Mouse (Mus musculus) liver, postnatal 0 days (tissue): Measurements from ENCODE around the gene Dnajb12. TPM values are rescaled to one million over a fixed set of nuclear protein-coding genes. Genes with fewer than 3 reads are reported as not detected.
A peak's percentile ranks its signal among the peaks of the same experiment; 100 is the strongest.
"Not testable (repeated sequence)": the region's sequence is repeated elsewhere in the genome, so short reads cannot be mapped to it uniquely, and the experiment has no call there.

ENCODE experiments used
- ATAC-seq: fragments of 200-750 bp; cut with Nextera tagmentation; 2 replicates; pipeline ENCODE4 v1.8.0; 2017; ENCODE audit warnings: mild to moderate bottlenecking, moderate library complexity
- DNase-seq: peaks from one replicate; pipeline ENCODE4 v3.0.0-alpha.2; 2016
- H3K27ac ChIP-seq: fragments of 300-500 bp; sonication (generic); 2 replicates; pipeline ENCODE4 v1.5.1; 2014; ENCODE audit warnings: antibody characterized with exemption, moderate library complexity, mild to moderate bottlenecking, low read depth
- H3K27me3 ChIP-seq: fragments of 300-500 bp; sonication (generic); 2 replicates; pipeline ENCODE4 v1.6.1; 2014; ENCODE audit warnings: low read length, control low read depth, mixed read lengths; ENCODE audit not compliant: insufficient read depth
- H3K36me3 ChIP-seq: fragments of 300-500 bp; sonication (generic); replicated peaks from 2 replicates; pipeline ENCODE4 v1.6.1; 2014; ENCODE audit warnings: mild to moderate bottlenecking, control low read depth, low read length, moderate library complexity, mixed read lengths; ENCODE audit not compliant: insufficient read depth
- H3K4me1 ChIP-seq: fragments of 300-500 bp; sonication (generic); 2 replicates; pipeline ENCODE4 v1.6.1; 2014; ENCODE audit warnings: antibody characterized with exemption, mild to moderate bottlenecking, control low read depth; ENCODE audit not compliant: insufficient read depth
- H3K4me2 ChIP-seq: fragments of 300-500 bp; sonication (generic); 2 replicates; pipeline ENCODE4 v1.6.1; 2014; ENCODE audit warnings: low read depth, mild to moderate bottlenecking, low read length, moderate library complexity, mixed read lengths
- H3K4me3 ChIP-seq: fragments of 300-500 bp; sonication (generic); 2 replicates; pipeline ENCODE4 v1.5.1; 2014; ENCODE audit warnings: low read depth, low read length
- H3K9ac ChIP-seq: fragments of 300-500 bp; sonication (generic); replicated peaks from 2 replicates; pipeline ENCODE4 v1.6.1; 2014; ENCODE audit warnings: mild to moderate bottlenecking, moderate library complexity
- H3K9me3 ChIP-seq: fragments of 300-500 bp; sonication (generic); 2 replicates; pipeline ENCODE4 v1.6.1; 2016; ENCODE audit warnings: mild to moderate bottlenecking, control low read depth, low read length, mixed read lengths
- CTCF ChIP-seq: sonication (generic); IDR thresholded peaks from 2 replicates; pipeline ENCODE4 v1.5.1; 2016; ENCODE audit warnings: antibody characterized with exemption, low read depth
- EP300 ChIP-seq: IDR thresholded peaks from 2 replicates; pipeline ENCODE4 v1.6.1; 2016; ENCODE audit warnings: antibody characterized with exemption, low read depth, mild to moderate bottlenecking
- WGBS: fragments of 180-500 bp; shearing (Covaris S2); extraction: QIAGEN DNeasy Blood & Tissue Kit; methylation state at CpG from one replicate; pipeline ENCODE4 v1.1.7; 2014; ENCODE audit not compliant: insufficient replicate concordance; 5-methylcytosine and 5-hydroxymethylcytosine counted together
- polyA plus RNA-seq: library from polyadenylated mRNA; unstranded; fragments of >200 nt; fragmentation: Nextera tagmentation; extraction: Ambion mirVana; gene quantifications from 2 replicates; pipeline ENCODE4 v1.2.1, GENCODE M21; 2015

Dnajb12 gene
- polyA plus RNA-seq, 1 experiment from 2014 or later: 17.0 TPM

GRCm38 (mm10) chr10:59875396-59875795 lies 4.0 kb upstream of the Dnajb12 start:
- 8% methylated on average over 1 of the region's 1 CpGs for WGBS
- DNase-seq (peak; percentile 59), ATAC-seq (peak; percentile 61)
- Histone ChIP-seq H3K4me2 (peak overlapping the region; percentile 72), H3K9ac (peak overlapping the region; percentile 70), H3K27me3 (no peaks in the 10 kb centered on the region), H3K36me3 (no peaks in the 10 kb centered on the region), H3K27ac (peak overlapping the region; percentile 94), H3K4me1 (peaks cover 18% of the 10 kb centered on the region), H3K4me3 (peak overlapping the region; percentile 51), H3K9me3 (no peaks in the 10 kb centered on the region)
- TF ChIP-seq EP300 (peak; percentile 96), CTCF (no peak)

GRCm38 (mm10) chr10:59876698-59877097 lies 2.7 kb upstream of the Dnajb12 start:
- ATAC-seq, H3K9me3 ChIP-seq, H3K4me3 ChIP-seq, H3K4me2 ChIP-seq, DNase-seq, H3K27me3 ChIP-seq, H3K36me3 ChIP-seq: not testable (repeated sequence)
- peak overlapping the region; percentile 94 for H3K27ac ChIP-seq
- peak overlapping the region; percentile 10; the same call in 1 of the 2 replicates for H3K9ac ChIP-seq
- 87% methylated on average over 4 of the region's 4 CpGs for WGBS
- H3K4me1 ChIP-seq: peaks cover 29% of the 10 kb centered on the region

DNA sequence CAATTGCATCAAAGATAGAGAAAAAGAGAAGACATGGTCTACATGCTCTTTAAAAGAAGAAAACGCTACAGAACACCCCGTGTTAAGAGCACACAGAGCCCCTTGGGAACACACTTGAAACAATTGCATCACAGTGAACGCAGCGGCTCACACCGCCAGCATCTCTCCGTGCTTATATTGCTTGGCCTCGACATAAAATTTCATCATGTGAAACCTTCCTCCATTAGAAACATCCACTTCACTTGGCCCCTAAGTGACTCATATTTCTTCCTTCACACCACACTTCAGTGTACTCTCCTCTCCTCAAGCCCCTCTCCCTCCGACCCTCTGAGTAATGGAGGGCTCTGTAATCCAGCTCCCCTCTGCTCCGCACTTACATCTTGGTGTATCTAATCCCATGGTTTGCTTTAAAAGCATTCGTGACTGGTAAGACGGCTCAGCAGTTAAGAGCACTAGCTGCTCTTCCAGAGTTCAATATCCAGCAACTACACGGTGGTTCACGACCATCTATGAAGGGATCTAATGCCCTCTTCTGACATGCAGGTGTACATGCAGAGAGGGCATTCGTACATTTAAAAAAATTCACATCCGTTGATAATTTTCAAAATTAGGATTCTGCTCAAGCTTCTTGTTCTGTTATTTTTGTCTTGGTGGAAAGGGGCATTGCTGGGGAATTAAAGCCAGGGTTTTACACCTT lies 1.8 kb upstream of the Dnajb12 start:
- Histone ChIP-seq H3K36me3 (no peaks in the 10 kb centered on the region; the same call in 1 of the 2 replicates), H3K9me3 (no peaks in the 10 kb centered on the region), H3K4me2 (peak overlapping the region; percentile 38), H3K27me3 (no peaks in the 10 kb centered on the region), H3K9ac (no peak overlapping the region), H3K4me1 (peaks cover 35% of the 10 kb centered on the region), H3K4me3 (no peak overlapping the region), H3K27ac (peak overlapping the region; percentile 100; the same call in 1 of the 2 replicates)
- TF ChIP-seq EP300 (no peak), CTCF (peak; percentile 34)
- 78% methylated on average over 15 of the region's 15 CpGs for WGBS
- no peak for ATAC-seq
- DNase-seq: no peak

GRCm38 (mm10) chr10:59878823-59879222 lies 533 bp upstream of the Dnajb12 start:
- 15% methylated on average over 5 of the region's 5 CpGs for WGBS
- ATAC-seq: peak; percentile 35
- H3K4me2 ChIP-seq: peak overlapping the region; percentile 80
- no peaks in the 10 kb centered on the region for H3K27me3 ChIP-seq
- peak overlapping the region; percentile 93 for H3K4me3 ChIP-seq
- H3K4me1 ChIP-seq: peaks cover 34% of the 10 kb centered on the region
- TF ChIP-seq EP300: no peak
- TF ChIP-seq CTCF: no peak
- H3K36me3 ChIP-seq: peaks cover 5% of the 10 kb centered on the region; the same call in 1 of the 2 replicates
- H3K27ac ChIP-seq: peak overlapping the region; percentile 100
- peak overlapping the region; percentile 93 for H3K9ac ChIP-seq
- H3K9me3 ChIP-seq: no peaks in the 10 kb centered on the region
- DNase-seq: no peak

- H3K4me3 ChIP-seq: peak overlapping the region; percentile 93
- H3K9me3 ChIP-seq: no peaks in the 10 kb centered on the region
- WGBS: 0% methylated on average over 13 of the region's 13 CpGs
- DNase-seq (no peak), ATAC-seq (peak; percentile 40)
- peaks cover 40% of the 10 kb centered on the region for H3K4me1 ChIP-seq
- H3K27ac ChIP-seq: peak overlapping the region; percentile 100
- TF ChIP-seq EP300: no peak
- no peak for TF ChIP-seq CTCF
- H3K27me3 ChIP-seq: no peaks in the 10 kb centered on the region
- peak overlapping the region; percentile 93 for H3K9ac ChIP-seq
- H3K36me3 ChIP-seq: peaks cover 5% of the 10 kb centered on the region; the same call in 1 of the 2 replicates
- H3K4me2 ChIP-seq: peak overlapping the region; percentile 80
Observed at GRCm38 (mm10) chr10:59880029-59880386, 652 bp downstream of the Dnajb12 start.

GRCm38 (mm10) chr10:59880837-59881236 lies 1.5 kb downstream of the Dnajb12 start:
- Histone ChIP-seq H3K9ac (peak overlapping the region; percentile 93), H3K4me1 (peaks cover 48% of the 10 kb centered on the region)
- TF ChIP-seq CTCF (no peak), EP300 (no peak)

More at GRCm38 (mm10) chr10:59880837-59881236, 1.5 kb downstream of the Dnajb12 start:
- Histone ChIP-seq H3K27me3 (no peaks in the 10 kb centered on the region), H3K4me3 (peak overlapping the region; percentile 93), H3K4me2 (peak overlapping the region; percentile 80), H3K27ac (peak overlapping the region; percentile 100), H3K9me3 (no peaks in the 10 kb centered on the region), H3K36me3 (peaks cover 5% of the 10 kb centered on the region)
- ATAC-seq (no peak), DNase-seq (peak; percentile 20)
- WGBS: 52% methylated on average over 7 of the region's 7 CpGs
